Mouse (Mus musculus) adrenal gland, adult 10 weeks (tissue): Measurements from ENCODE around the gene Map3k14. TPM values are rescaled to one million over a fixed set of nuclear protein-coding genes. Genes with fewer than 3 reads are reported as not detected.

ENCODE experiments used
- polyA plus RNA-seq: library from polyadenylated mRNA; stranded (reverse); fragments of 350-450 nt; fragmentation: Illumina TruSeq; extraction: RNeasy Lipid Tissue Mini Kit (QIAGEN cat#74804); gene quantifications from one replicate; pipeline ENCODE4 v1.2.3, GENCODE M21; 2014; ENCODE audit warnings: low read depth, low replicate concordance

The Map3k14 gene
- not detected for polyA plus RNA-seq

DNA sequence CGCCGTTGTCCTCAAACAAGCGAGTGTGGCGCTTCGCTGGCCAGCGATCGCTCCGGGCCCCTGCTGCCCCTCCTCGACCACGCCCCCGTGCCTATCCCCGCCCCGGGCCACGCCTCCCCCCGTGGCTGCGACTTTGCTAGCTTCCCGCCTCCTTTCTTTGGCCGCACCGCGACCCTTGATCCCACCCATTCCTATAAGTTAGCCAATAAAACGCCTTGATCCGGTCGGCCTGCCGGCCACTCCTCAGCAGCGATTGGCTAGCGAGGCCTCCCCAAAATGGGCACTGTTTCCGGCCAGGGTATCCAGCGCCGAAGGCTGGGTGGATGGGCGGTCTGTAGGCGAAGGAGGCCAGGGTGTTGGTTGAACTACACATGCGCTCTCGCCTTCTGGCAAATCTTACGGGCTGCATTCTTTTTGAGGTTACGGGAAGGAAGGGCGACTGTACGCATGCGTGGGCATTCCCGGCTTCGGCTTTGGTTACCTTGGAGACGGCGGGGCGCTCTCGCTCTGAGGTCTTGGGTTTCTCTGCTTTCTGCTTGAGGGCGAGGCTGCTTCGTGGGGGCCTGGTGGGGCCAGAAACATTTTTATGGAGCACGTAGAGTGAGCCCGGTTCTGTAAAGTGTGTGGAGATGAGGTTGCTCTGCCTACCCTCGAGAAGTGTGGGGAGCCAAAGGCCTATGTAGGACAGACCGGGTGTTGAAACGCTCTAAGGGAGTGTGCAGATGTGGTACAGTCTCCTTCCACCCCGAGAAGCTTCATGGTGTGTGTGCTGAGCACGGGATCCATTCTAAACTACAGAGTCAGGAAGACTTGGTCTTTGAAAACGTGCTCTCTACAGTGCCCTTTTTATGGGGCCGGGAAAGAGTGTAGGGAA is at the start of gene Map3k14:
Gene Map3k14, minus strand, starts transcription at position 127 of the 874 bp plus-strand sequence.

GRCm38 (mm10) chr11:103217790-103218516 is 49.3 kb downstream of the Map3k14 start, which contains the start of gene Spata32:
Gene Spata32, minus strand, starts transcription at chr11:103218432.

GRCm38 (mm10) chr11:103208458-103208857 is 58.8 kb downstream of the Map3k14 start, which contains the start of gene 1700023F06Rik:
Gene 1700023F06Rik, minus strand, starts transcription at chr11:103208558.

DNA sequence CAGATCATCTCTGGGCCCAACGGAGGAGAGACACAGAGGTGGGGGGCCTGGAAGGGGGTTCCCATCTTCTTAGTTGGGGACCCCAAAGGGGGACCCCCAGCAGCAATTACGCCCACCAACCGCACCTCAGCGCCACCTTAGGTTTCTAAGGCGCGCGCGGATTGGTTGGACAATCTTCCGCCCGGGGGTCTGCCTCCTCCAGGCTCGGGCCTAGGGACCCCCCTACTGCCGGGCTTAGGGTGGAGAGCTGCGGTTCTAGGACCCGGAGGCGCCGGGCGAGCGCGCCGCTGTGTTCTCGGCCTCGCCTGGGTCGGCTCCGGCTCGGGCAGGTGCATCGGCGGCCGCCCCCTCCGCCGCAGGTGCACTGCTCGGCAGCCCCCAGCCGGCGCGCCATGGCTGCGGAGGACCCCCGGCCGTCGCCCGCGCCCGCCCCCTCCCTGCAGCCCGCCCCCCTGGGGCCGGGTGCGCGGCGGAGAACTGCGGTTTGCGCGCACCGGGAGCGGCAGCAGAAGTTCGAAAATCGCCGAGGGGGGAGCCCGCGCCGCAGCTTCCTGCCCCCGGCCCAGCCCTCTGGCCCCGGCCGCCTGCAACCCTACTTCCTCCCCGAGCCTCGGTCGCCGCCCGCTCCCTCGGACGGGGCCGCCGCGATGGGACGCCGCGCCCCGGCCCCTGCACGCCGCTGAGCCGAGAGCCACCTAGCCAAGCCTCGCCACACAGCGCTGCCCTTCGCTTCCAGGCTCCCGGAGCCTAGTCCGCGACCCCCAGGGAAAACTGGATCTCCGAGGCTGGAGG is 96.6 kb downstream of the Map3k14 start, which contains the start of gene Fmnl1:
Gene Fmnl1, plus strand, starts transcription at position 614 of the 792 bp plus-strand sequence.

Other genes with a start within 250 kb of the Map3k14 start
- 18.6 TPM for gene Nmt1, start 239.3 kb downstream of the Map3k14 start, polyA plus RNA-seq
- 20.1 TPM for gene Dcakd, start 239.1 kb downstream of the Map3k14 start, polyA plus RNA-seq
- gene Plcd3, start 165.8 kb downstream of the Map3k14 start, polyA plus RNA-seq: not detected
- gene Acbd4, start 165.8 kb downstream of the Map3k14 start, polyA plus RNA-seq: 7.2 TPM
- 73.2 TPM for gene Hexim1, start 151.2 kb downstream of the Map3k14 start, polyA plus RNA-seq
- 0.58 TPM for gene Hexim2, start 135.0 kb downstream of the Map3k14 start, polyA plus RNA-seq
- gene Fmnl1, start 96.4 kb downstream of the Map3k14 start, polyA plus RNA-seq: 2.2 TPM
- not detected for gene 1700023F06Rik, start 58.9 kb downstream of the Map3k14 start, polyA plus RNA-seq
- not detected for gene Spata32, start 49.0 kb downstream of the Map3k14 start, polyA plus RNA-seq
- gene Arhgap27, start 96.2 kb upstream of the Map3k14 start, polyA plus RNA-seq: 0.23 TPM
- 2.6 TPM for gene Plekhm1, start 145.2 kb upstream of the Map3k14 start, polyA plus RNA-seq
- gene Lrrc37a, start 237.1 kb upstream of the Map3k14 start, polyA plus RNA-seq: not detected